In the genomic region with DNA sequence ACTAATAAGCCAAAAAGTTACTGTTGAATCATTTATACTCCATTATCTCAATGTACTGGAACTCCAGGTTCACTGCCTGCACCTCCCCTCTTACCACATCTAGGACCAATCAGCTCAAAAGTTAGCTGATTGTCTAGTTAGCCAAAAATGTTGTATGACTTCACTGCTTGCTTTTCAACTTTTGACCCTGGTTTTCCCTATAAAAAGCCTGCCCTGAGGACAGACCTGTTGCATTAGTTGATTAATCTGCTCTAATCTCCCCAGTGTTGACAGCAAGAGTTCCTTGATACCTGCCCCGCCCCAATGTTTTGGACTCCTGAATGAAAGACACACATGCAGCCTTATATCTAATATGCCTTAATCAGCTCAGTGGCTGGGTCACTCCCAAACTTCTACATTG, we compare ENCODE assay signal across 29 mouse cellular contexts. TPM values are rescaled to one million over a fixed set of nuclear protein-coding genes. Genes with fewer than 3 reads are reported as not detected.
"Had no signal": no experiment of that assay in that cellular context is flagged by ENCODE, and none has a peak within 500 bp of the region (broad histone marks: within the 10 kb centered on the region; RNA-seq: fewer than 3 reads in every experiment).

No protein-coding gene starts in this region.

- H3K9ac ChIP-seq: kidney, embryonic 15.5 days; limb, embryonic 12.5 days; limb, embryonic 15.5 days; liver, embryonic 14.5 days; lung, embryonic 15.5 days; midbrain, embryonic 13.5 days had no signal

- H3K4me2 ChIP-seq: kidney, embryonic 15.5 days; limb, embryonic 12.5 days; limb, embryonic 15.5 days; lung, embryonic 15.5 days; midbrain, embryonic 13.5 days had no signal

- H3K36me3 ChIP-seq: kidney, embryonic 15.5 days; limb, embryonic 12.5 days; limb, embryonic 15.5 days; lung, embryonic 15.5 days; midbrain, embryonic 10.5 days; midbrain, embryonic 13.5 days had no signal

- H3K4me1 ChIP-seq: kidney, embryonic 15.5 days; limb, embryonic 12.5 days; limb, embryonic 15.5 days; lung, embryonic 15.5 days; midbrain, embryonic 10.5 days; midbrain, embryonic 13.5 days had no signal

- H3K27ac ChIP-seq: kidney, embryonic 15.5 days; left cerebral cortex, adult 2 months; limb, embryonic 12.5 days; limb, embryonic 15.5 days; liver, embryonic 14.5 days; lung, embryonic 15.5 days; midbrain, embryonic 10.5 days; midbrain, embryonic 13.5 days had no signal

- DNase-seq: kidney, adult 8-10 months; kidney, postnatal 10 days; kidney, postnatal 36 days; layer of hippocampus, postnatal 36 days; lung, adult 18-20 months; lung, postnatal 10 days; lung, postnatal 36 days; thymus, postnatal 25 days had no signal

- H3K27me3 ChIP-seq: limb, embryonic 12.5 days; limb, embryonic 15.5 days; lung, embryonic 15.5 days; midbrain, embryonic 13.5 days had no signal

- H3K4me3 ChIP-seq: kidney, embryonic 15.5 days; left cerebral cortex, adult 2 months; limb, embryonic 12.5 days; limb, embryonic 15.5 days; lung, embryonic 15.5 days; megakaryocyte, embryonic 14.5 days; midbrain, embryonic 10.5 days; midbrain, embryonic 13.5 days had no signal

- H3K9me3 ChIP-seq: limb, embryonic 12.5 days; limb, embryonic 15.5 days; lung, embryonic 15.5 days; midbrain, embryonic 10.5 days; midbrain, embryonic 13.5 days had no signal

- ATAC-seq: intestine, postnatal 0 days; midbrain, embryonic 13.5 days had no signal

RNA-seq across cellular contexts. Expression of a gene that starts 15.6 kb away (rescaled TPM):
- total RNA-seq: layer of hippocampus, adult 8-10 months; layer of hippocampus, postnatal 10 days; layer of hippocampus, postnatal 36 days; left cerebral cortex, adult 2 months; left cerebral cortex, postnatal 10 days; left cerebral cortex, postnatal 36 days; midbrain, postnatal 0 days had no signal
- polyA plus RNA-seq: intestine, postnatal 0 days; limb, embryonic 12.5 days; midbrain, embryonic 10.5 days; midbrain, postnatal 0 days; neural tube, embryonic 11.5 days; neural tube, embryonic 14.5 days; small intestine, adult 2 months had no signal

RNA-seq across cellular contexts. Expression of a gene that starts 22.3 kb away (rescaled TPM):
- total RNA-seq: layer of hippocampus, adult 8-10 months; layer of hippocampus, postnatal 10 days; layer of hippocampus, postnatal 36 days; midbrain, postnatal 0 days had no signal
- polyA plus RNA-seq: limb, embryonic 12.5 days; liver, embryonic 14.5 days; midbrain, embryonic 10.5 days; midbrain, embryonic 13.5 days; neural tube, embryonic 11.5 days; neural tube, embryonic 14.5 days; small intestine, adult 2 months; spleen, adult 2 months; stomach, embryonic 16.5 days; testis, adult 2 months had no signal

RNA-seq across cellular contexts. Expression of a gene that starts 27.3 kb away (rescaled TPM):
- total RNA-seq: layer of hippocampus, postnatal 10 days; left cerebral cortex, adult 2 months; left cerebral cortex, postnatal 10 days; left cerebral cortex, postnatal 36 days; midbrain, postnatal 0 days had no signal
- polyA plus RNA-seq: midbrain, embryonic 10.5 days; neural tube, embryonic 11.5 days; neural tube, embryonic 14.5 days had no signal
